Mouse (Mus musculus) heart, adult 9 months (tissue): Measurements from ENCODE around the gene Fez2.
A peak's percentile ranks its signal among the peaks of the same experiment; 100 is the strongest.

Experiments used
- DNase-seq, 2 experiments: peaks; one replicate each; pipeline ENCODE4 v3.0.0; 2022; ENCODE audit warnings: low spot score in 2 of 2

Gene Fez2

DNA sequence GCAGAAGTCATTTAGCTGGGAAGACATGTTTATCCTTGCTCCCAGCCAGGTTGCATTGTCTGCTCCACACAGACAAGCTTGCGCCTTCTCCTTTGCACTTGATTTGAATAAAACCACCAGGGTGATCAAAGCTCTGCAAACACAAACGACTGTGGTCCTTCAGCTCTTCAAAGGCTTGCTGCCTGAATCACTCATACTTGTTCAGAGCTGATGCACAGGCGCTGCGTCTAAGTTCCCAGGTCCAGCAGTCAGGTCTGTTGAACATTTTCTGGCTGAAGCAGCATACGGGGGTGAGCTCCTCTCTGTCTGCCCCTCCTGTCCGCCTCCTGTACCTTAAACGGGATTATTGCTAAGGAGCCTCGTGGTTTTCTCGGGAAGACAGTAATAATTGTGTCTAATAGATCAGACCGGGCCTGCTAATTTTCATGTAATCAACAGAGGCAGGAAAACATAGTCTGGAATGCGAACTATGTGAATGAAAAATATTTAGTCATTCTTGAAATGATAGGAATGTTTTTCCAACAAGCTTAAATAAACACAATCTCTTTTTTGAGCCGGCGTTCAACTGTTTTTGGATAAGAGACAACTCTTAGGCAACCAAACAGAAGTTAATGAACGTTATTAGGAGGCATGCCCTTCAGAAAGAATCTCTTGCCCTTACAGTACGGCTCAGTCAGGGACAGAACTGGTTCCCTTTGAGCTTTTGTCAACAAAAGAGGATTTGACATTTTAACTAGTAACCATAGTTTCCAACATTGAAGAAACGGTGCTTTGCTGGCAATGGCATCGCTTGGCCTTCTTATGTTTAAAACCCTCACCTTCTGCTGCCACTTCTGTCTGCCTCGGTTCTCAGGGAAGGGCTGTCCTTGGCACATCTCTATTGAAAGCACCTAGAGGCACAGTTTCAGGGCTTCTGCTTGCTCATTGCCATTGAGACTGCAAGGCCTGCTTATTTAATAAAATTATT, 95.3 kb downstream of the Fez2 start:
- DNase-seq, result peak; percentile 23 to 39

DNA sequence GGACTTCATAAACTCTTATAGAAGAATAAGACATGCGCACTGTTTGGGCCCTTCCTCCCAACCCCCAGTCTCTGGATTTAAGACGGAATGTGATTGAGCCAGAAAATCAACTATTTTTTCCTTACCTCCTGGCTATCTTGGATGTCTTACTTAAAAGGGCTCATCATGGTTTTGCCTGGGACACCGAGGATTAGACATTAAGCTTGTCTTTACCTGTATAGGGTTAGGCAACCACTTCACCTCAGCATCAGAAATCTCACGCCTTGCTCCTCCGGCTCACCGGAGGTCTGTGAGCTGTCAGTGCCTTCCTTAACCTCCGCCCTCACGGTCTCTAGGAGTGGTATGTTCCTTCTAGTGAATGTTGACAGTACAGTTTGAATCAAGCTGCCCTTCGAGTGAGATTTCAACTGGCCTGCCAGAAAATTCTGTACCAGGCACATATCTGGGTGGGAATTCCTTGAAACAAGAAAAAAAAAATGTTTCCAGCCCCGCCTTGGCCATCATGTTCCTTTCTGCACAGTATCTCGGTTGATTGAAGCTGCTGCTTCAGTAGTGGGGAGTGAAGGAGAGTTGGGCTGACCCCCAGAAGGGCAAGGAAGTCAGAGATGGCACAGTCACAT, 96.6 kb downstream of the Fez2 start:
- DNase-seq, result no peak
